Mouse (Mus musculus) heart, adult 8-10 months (tissue): ENCODE measurements at regions not wholly inside any gene's neighbourhood (a gene's known extent, or its start where the extent isn't known, plus 50 kb on each side); places are given as distances from the start of the nearest gene placed in this dataset.
A peak's percentile ranks its signal among the peaks of the same experiment; 100 is the strongest.

Source experiments
- DNase-seq: peaks from one replicate; pipeline ENCODE4 v3.0.0; 2022; ENCODE audit warnings: low spot score

GRCm38 (mm10) chr1:137571190-137571904, 604.2 kb downstream of the Ptprc start:
- no peak for DNase-seq

GRCm38 (mm10) chr1:137567526-137567925, 607.3 kb upstream of the Nr5a2 start:
- no peak for DNase-seq

- no peak for DNase-seq
Measured at GRCm38 (mm10) chr1:137565573-137566048, 605.4 kb upstream of the Nr5a2 start.

GRCm38 (mm10) chr1:137561686-137562085, 601.4 kb upstream of the Nr5a2 start:
- no peak for DNase-seq

GRCm38 (mm10) chr1:137560389-137561268, 600.4 kb upstream of the Nr5a2 start:
- DNase-seq: no peak

- DNase-seq: no peak
Measured at GRCm38 (mm10) chr1:137549659-137550058, 589.4 kb upstream of the Nr5a2 start.

- no peak for DNase-seq
Measured at GRCm38 (mm10) chr1:137545666-137546065, 585.4 kb upstream of the Nr5a2 start.

GRCm38 (mm10) chr1:137543828-137544227, 583.6 kb upstream of the Nr5a2 start:
- DNase-seq: no peak

GRCm38 (mm10) chr1:137541453-137541852, 581.2 kb upstream of the Nr5a2 start:
- DNase-seq: no peak

GRCm38 (mm10) chr1:137539424-137540116, 579.3 kb upstream of the Nr5a2 start:
- no peak for DNase-seq

GRCm38 (mm10) chr1:137514750-137515149, 554.5 kb upstream of the Nr5a2 start:
- DNase-seq: no peak

GRCm38 (mm10) chr1:137503704-137504422, 543.6 kb upstream of the Nr5a2 start:
- DNase-seq: no peak

GRCm38 (mm10) chr1:137488226-137488625, 528.0 kb upstream of the Nr5a2 start:
- DNase-seq: no peak

- DNase-seq: no peak
Measured at GRCm38 (mm10) chr1:137478459-137478858, 518.2 kb upstream of the Nr5a2 start.

GRCm38 (mm10) chr1:137477239-137477638, 517.0 kb upstream of the Nr5a2 start:
- DNase-seq: no peak

- peak; percentile 7 for DNase-seq
Measured at GRCm38 (mm10) chr1:137474858-137475257, 514.6 kb upstream of the Nr5a2 start.

- DNase-seq: no peak
Measured at GRCm38 (mm10) chr1:137473800-137474685, 513.8 kb upstream of the Nr5a2 start.

GRCm38 (mm10) chr1:137464971-137465370, 504.7 kb upstream of the Nr5a2 start:
- DNase-seq: no peak

GRCm38 (mm10) chr1:137461189-137461588, 500.9 kb upstream of the Nr5a2 start:
- no peak for DNase-seq

GRCm38 (mm10) chr1:137453446-137454208, 493.4 kb upstream of the Nr5a2 start:
- peak; percentile 6 for DNase-seq
